Mouse (Mus musculus) heart, embryonic 11.5 days (tissue): Measurements from ENCODE around the gene P2rx7. TPM values are rescaled to one million over a fixed set of nuclear protein-coding genes. Genes with fewer than 3 reads are reported as not detected.

Experiments
- ATAC-seq: fragments of 200-750 bp; cut with Nextera tagmentation; replicated peaks from 2 replicates; pipeline ENCODE4 v1.8.0; 2017; ENCODE audit warnings: moderate library complexity; ENCODE audit not compliant: insufficient number of reproducible peaks, low FRiP score, low TSS enrichment
- H3K27ac ChIP-seq: fragments of 300-500 bp; sonication (generic); 2 replicates; pipeline ENCODE4 v1.5.1; 2014; ENCODE audit warnings: mild to moderate bottlenecking, low read depth, low read length
- H3K27me3 ChIP-seq: fragments of 300-500 bp; sonication (generic); 2 replicates; pipeline ENCODE4 v1.6.1; 2014; ENCODE audit warnings: mild to moderate bottlenecking, low read length, mixed read lengths; ENCODE audit not compliant: control insufficient read depth, insufficient read depth
- H3K36me3 ChIP-seq: fragments of 300-500 bp; sonication (generic); 2 replicates; pipeline ENCODE4 v1.6.1; 2014; ENCODE audit warnings: mild to moderate bottlenecking, low read length, moderate library complexity, mixed read lengths; ENCODE audit not compliant: control insufficient read depth, insufficient read depth
- H3K4me1 ChIP-seq: fragments of 300-500 bp; sonication (generic); 2 replicates; pipeline ENCODE4 v1.6.1; 2014; ENCODE audit warnings: low read length; ENCODE audit not compliant: control insufficient read depth, insufficient read depth
- H3K4me2 ChIP-seq: fragments of 300-500 bp; sonication (generic); 2 replicates; pipeline ENCODE4 v1.6.1; 2014; ENCODE audit warnings: mild to moderate bottlenecking, moderate library complexity
- H3K4me3 ChIP-seq: fragments of 300-500 bp; sonication (generic); 2 replicates; pipeline ENCODE4 v1.5.1; 2014; ENCODE audit warnings: low read depth, low read length
- H3K9ac ChIP-seq: fragments of 300-500 bp; sonication (generic); 2 replicates; pipeline ENCODE4 v1.6.1; 2014; ENCODE audit warnings: mild to moderate bottlenecking, low read depth, low read length, moderate library complexity
- H3K9me3 ChIP-seq: fragments of 300-500 bp; sonication (generic); replicated peaks from 2 replicates; pipeline ENCODE4 v1.6.1; 2016; ENCODE audit warnings: low read length; ENCODE audit not compliant: control insufficient read depth
- WGBS: fragments of 180-500 bp; shearing (Covaris S2); extraction: QIAGEN DNeasy Blood & Tissue Kit; methylation state at CpG from one replicate; pipeline ENCODE4 v1.1.7; 2014; ENCODE audit not compliant: insufficient replicate concordance; 5-methylcytosine and 5-hydroxymethylcytosine counted together
- polyA plus RNA-seq: library from polyadenylated mRNA; unstranded; fragments of >200 nt; fragmentation: Nextera tagmentation; extraction: Ambion mirVana; gene quantifications from 2 replicates; pipeline ENCODE4 v1.2.1, GENCODE M21; 2014

The P2rx7 gene
- polyA plus RNA-seq, 1 experiment from 2014 or later: 0.36 TPM

- Histone ChIP-seq H3K4me3 (no peak overlapping the region), H3K27ac (no peak overlapping the region), H3K4me1 (no peaks in the 10 kb centered on the region), H3K36me3 (no peaks in the 10 kb centered on the region), H3K9me3 (0 out of 2 replicates have a peak, but pooled peaks cover 4% of the 10 kb centered on the region), H3K9ac (no peak overlapping the region), H3K27me3 (no peaks in the 10 kb centered on the region), H3K4me2 (no peak overlapping the region)
- WGBS: 67% methylated on average over 7 of the region's 7 CpGs
- ATAC-seq: no peak
These were observed 74.7 kb downstream of the P2rx7 start for GRCm38 (mm10) chr5:122718400-122718799.

- Histone ChIP-seq H3K36me3 (no peaks in the 10 kb centered on the region), H3K4me1 (no peaks in the 10 kb centered on the region), H3K9ac (no peak overlapping the region), H3K27ac (no peak overlapping the region), H3K27me3 (no peaks in the 10 kb centered on the region), H3K4me3 (no peak overlapping the region), H3K9me3 (0 out of 2 replicates have a peak, but pooled peaks cover 4% of the 10 kb centered on the region), H3K4me2 (no peak overlapping the region)
- ATAC-seq: no peak
- 88% methylated on average over 8 of the region's 8 CpGs for WGBS
These were observed 75.5 kb downstream of the P2rx7 start for GRCm38 (mm10) chr5:122719168-122719567.

- Histone ChIP-seq H3K9ac (no peak overlapping the region), H3K9me3 (no peaks in the 10 kb centered on the region), H3K27ac (no peak overlapping the region), H3K4me2 (no peak overlapping the region), H3K4me3 (no peak overlapping the region), H3K36me3 (no peaks in the 10 kb centered on the region), H3K4me1 (peaks cover 2% of the 10 kb centered on the region; the same call in 1 of the 2 replicates), H3K27me3 (no peaks in the 10 kb centered on the region)
- ATAC-seq: no peak
- WGBS: 85% methylated on average over 13 of the region's 13 CpGs
These were observed 81.7 kb downstream of the P2rx7 start for GRCm38 (mm10) chr5:122725453-122725852.

- Histone ChIP-seq H3K27ac (no peak overlapping the region), H3K4me3 (no peak overlapping the region), H3K36me3 (no peaks in the 10 kb centered on the region), H3K9ac (no peak overlapping the region), H3K4me2 (no peak overlapping the region), H3K27me3 (no peaks in the 10 kb centered on the region), H3K9me3 (no peaks in the 10 kb centered on the region), H3K4me1 (peaks cover 2% of the 10 kb centered on the region; the same call in 1 of the 2 replicates)
- no peak for ATAC-seq
- WGBS: 21% methylated on average over 7 of the region's 7 CpGs
These were observed 82.4 kb downstream of the P2rx7 start for GRCm38 (mm10) chr5:122726068-122726467.

GRCm38 (mm10) chr5:122726595-122726994 lies 82.9 kb downstream of the P2rx7 start:
- Histone ChIP-seq H3K4me2 (no peak overlapping the region), H3K27ac (no peak overlapping the region), H3K9ac (no peak overlapping the region), H3K9me3 (no peaks in the 10 kb centered on the region), H3K4me3 (no peak overlapping the region), H3K4me1 (peaks cover 5% of the 10 kb centered on the region), H3K27me3 (no peaks in the 10 kb centered on the region), H3K36me3 (no peaks in the 10 kb centered on the region)
- no peak for ATAC-seq
- WGBS: 77% methylated on average over 5 of the region's 5 CpGs

GRCm38 (mm10) chr5:122727096-122727495 lies 83.4 kb downstream of the P2rx7 start:
- Histone ChIP-seq H3K4me1 (peaks cover 8% of the 10 kb centered on the region), H3K27ac (no peak overlapping the region), H3K4me3 (no peak overlapping the region), H3K9ac (no peak overlapping the region), H3K9me3 (no peaks in the 10 kb centered on the region), H3K27me3 (no peaks in the 10 kb centered on the region), H3K4me2 (no peak overlapping the region), H3K36me3 (no peaks in the 10 kb centered on the region)
- no peak for ATAC-seq
- 88% methylated on average over 7 of the region's 7 CpGs for WGBS

GRCm38 (mm10) chr5:122730776-122731175 lies 87.1 kb downstream of the P2rx7 start:
- H3K36me3 ChIP-seq: no peaks in the 10 kb centered on the region
- WGBS: 73% methylated on average over 10 of the region's 10 CpGs
- H3K27ac ChIP-seq: no peak overlapping the region
- H3K4me3 ChIP-seq: no peak overlapping the region
- no peak overlapping the region for H3K9ac ChIP-seq
- H3K9me3 ChIP-seq: no peaks in the 10 kb centered on the region
- no peak overlapping the region for H3K4me2 ChIP-seq
- H3K4me1 ChIP-seq: peaks cover 15% of the 10 kb centered on the region
- H3K27me3 ChIP-seq: no peaks in the 10 kb centered on the region
- no peak for ATAC-seq

GRCm38 (mm10) chr5:122731321-122731720 lies 87.6 kb downstream of the P2rx7 start:
- Histone ChIP-seq H3K27ac (peak overlapping the region; percentile 74), H3K4me2 (no peak overlapping the region), H3K27me3 (no peaks in the 10 kb centered on the region), H3K9ac (no peak overlapping the region), H3K4me3 (no peak overlapping the region), H3K36me3 (no peaks in the 10 kb centered on the region), H3K9me3 (no peaks in the 10 kb centered on the region), H3K4me1 (peaks cover 15% of the 10 kb centered on the region)
- WGBS: 66% methylated on average over 8 of the region's 8 CpGs
- no peak for ATAC-seq

GRCm38 (mm10) chr5:122731991-122732673 lies 88.4 kb downstream of the P2rx7 start:
- Histone ChIP-seq H3K4me2 (peak overlapping the region; percentile 10), H3K4me1 (peaks cover 15% of the 10 kb centered on the region), H3K27ac (peak overlapping the region; percentile 74), H3K4me3 (no peak overlapping the region), H3K36me3 (no peaks in the 10 kb centered on the region), H3K9me3 (no peaks in the 10 kb centered on the region), H3K9ac (no peak overlapping the region), H3K27me3 (no peaks in the 10 kb centered on the region)
- WGBS: 27% methylated on average over 15 of the region's 15 CpGs
- ATAC-seq: no peak
